Mouse (Mus musculus): ENCODE data around the gene Olfr1280. TPM values are rescaled to one million over a fixed set of nuclear protein-coding genes. Genes with fewer than 3 reads are reported as not detected.
"Not testable (repeated sequence)": the region's sequence is repeated elsewhere in the genome, so short reads cannot be mapped to it uniquely, and the experiment has no call there.

The Olfr1280 gene
- polyA plus RNA-seq (2016; fragmentation: Nextera tagmentation; extraction: Ambion mirVana), result not detected in 2 replicates

- H3K4me2 ChIP-seq, result no peak within 1 kb of the TSS
- no peak within 1 kb of the TSS for H3K27ac ChIP-seq
- H3K4me1 ChIP-seq, result no peaks in the 10 kb centered on the region
- no peak within 1 kb of the TSS for H3K9ac ChIP-seq
- no peak within 1 kb of the TSS for H3K4me3 ChIP-seq
- H3K27me3 ChIP-seq (replicated peaks), result no peaks in the 10 kb centered on the region
- ATAC-seq, result no peak
- no peaks in the 10 kb centered on the region for H3K36me3 ChIP-seq
- no peaks in the 10 kb centered on the region for H3K9me3 ChIP-seq (replicated peaks)
These were observed at the start of gene Olfr1280 for GRCm38 (mm10) chr2:111313717-111314116. Olfr1280 (plus strand) TSS chr2:111314017.

GRCm38 (mm10) chr2:111274006-111274405, 39.8 kb upstream of the Olfr1280 start, which contains the start of gene Olfr1277:
Olfr1277 (minus strand) TSS chr2:111274106.
- ATAC-seq, result no peak
- H3K4me3 ChIP-seq, result no peak within 1 kb of the TSS
- no peak within 1 kb of the TSS for H3K4me2 ChIP-seq
- H3K27ac ChIP-seq, result no peak within 1 kb of the TSS
- 61% methylated on average over 2 of the region's 2 CpGs for WGBS (ENCODE audit: insufficient replicate concordance)
- H3K4me1 ChIP-seq, result no peaks in the 10 kb centered on the region
- H3K27me3 ChIP-seq (replicated peaks), result no peaks in the 10 kb centered on the region
- no peaks in the 10 kb centered on the region for H3K9me3 ChIP-seq (replicated peaks)
- no peak within 1 kb of the TSS for H3K9ac ChIP-seq
- no peaks in the 10 kb centered on the region for H3K36me3 ChIP-seq

- no peak for ATAC-seq
- Histone ChIP-seq H3K27ac (no peak within 1 kb of the TSS), H3K9ac (no peak within 1 kb of the TSS)
These were observed 24.0 kb upstream of the Olfr1280 start, which contains the start of gene Olfr1278 for GRCm38 (mm10) chr2:111289836-111290235. Olfr1278 (plus strand) TSS chr2:111290136.

DNA sequence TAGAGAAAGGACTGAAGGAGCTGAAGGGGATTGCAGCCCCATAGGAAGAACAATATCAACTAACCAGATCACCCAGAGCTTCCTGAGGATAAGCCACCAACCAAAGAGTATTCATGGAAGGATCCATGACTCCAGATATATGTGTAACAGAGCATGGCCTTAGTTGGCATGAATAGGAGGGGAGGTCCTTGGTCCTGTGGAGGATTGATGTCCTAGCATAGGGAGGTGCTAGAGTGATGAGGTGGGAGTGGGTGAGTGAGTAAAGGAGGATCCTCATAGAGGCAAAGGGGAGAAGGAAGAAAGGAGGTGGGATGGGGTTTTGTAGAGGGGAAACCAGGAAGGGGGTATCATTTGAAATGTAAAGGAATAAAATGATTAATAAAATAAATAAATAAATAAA, 15.3 kb upstream of the Olfr1280 start:
- Histone ChIP-seq H3K27ac (no peak overlapping the region), H3K4me1 (no peaks in the 10 kb centered on the region), H3K36me3 (no peaks in the 10 kb centered on the region), H3K9me3 (replicated peaks) (no peaks in the 10 kb centered on the region), H3K27me3 (replicated peaks) (no peaks in the 10 kb centered on the region), H3K9ac (no peak overlapping the region), H3K4me3 (no peak overlapping the region), H3K4me2 (no peak overlapping the region)
- no peak for ATAC-seq

More at GRCm38 (mm10) chr2:111289836-111290235, 24.0 kb upstream of the Olfr1280 start, which contains the start of gene Olfr1278:
- Histone ChIP-seq H3K4me1 (no peaks in the 10 kb centered on the region), H3K4me3 (no peak within 1 kb of the TSS), H3K4me2 (no peak within 1 kb of the TSS), H3K36me3 (no peaks in the 10 kb centered on the region), H3K27me3 (replicated peaks) (no peaks in the 10 kb centered on the region), H3K9me3 (replicated peaks) (no peaks in the 10 kb centered on the region)

GRCm38 (mm10) chr2:111300374-111300773, 13.4 kb upstream of the Olfr1280 start, which contains the start of gene Olfr1279:
Olfr1279 (plus strand) TSS chr2:111300635.
- Histone ChIP-seq H3K4me2 (no peak within 1 kb of the TSS), H3K27ac (no peak within 1 kb of the TSS), H3K4me1 (no peaks in the 10 kb centered on the region), H3K36me3 (no peaks in the 10 kb centered on the region), H3K4me3 (no peak within 1 kb of the TSS), H3K27me3 (replicated peaks) (no peaks in the 10 kb centered on the region), H3K9me3 (replicated peaks) (no peaks in the 10 kb centered on the region), H3K9ac (no peak within 1 kb of the TSS)
- no peak for ATAC-seq

DNA sequence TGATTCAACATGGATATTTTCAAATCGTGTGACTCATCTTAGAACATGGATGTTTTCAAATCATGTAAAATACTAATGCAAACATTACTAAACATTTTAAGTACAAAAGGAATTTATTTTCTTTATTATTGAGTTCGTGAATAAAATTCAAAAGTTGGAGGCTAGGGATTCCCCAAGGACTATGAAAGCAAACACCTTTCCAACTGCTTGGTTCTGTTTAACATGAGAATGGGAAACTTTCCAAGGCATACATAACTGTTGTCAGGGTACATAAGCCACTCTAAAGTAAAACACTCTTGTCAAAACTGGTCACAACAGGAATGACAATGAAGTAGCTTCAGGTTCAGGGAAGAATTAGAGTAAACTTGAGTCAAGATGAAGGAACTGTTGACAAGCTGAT, 12.4 kb downstream of the Olfr1280 start, which contains the start of gene Olfr1281:
Gene Olfr1281 (plus strand): TSS at position 301 of the 400 bp plus-strand sequence.
- no peaks in the 10 kb centered on the region for H3K4me1 ChIP-seq
- H3K9ac ChIP-seq, result no peak within 1 kb of the TSS
- H3K9me3 ChIP-seq (replicated peaks), result no peaks in the 10 kb centered on the region
- H3K27ac ChIP-seq, result no peak within 1 kb of the TSS
- H3K27me3 ChIP-seq (replicated peaks), result no peaks in the 10 kb centered on the region
- 58% methylated on average over 2 of the region's 2 CpGs for WGBS (ENCODE audit: insufficient replicate concordance)
- no peak for ATAC-seq
- H3K4me3 ChIP-seq, result no peak within 1 kb of the TSS
- H3K36me3 ChIP-seq, result no peaks in the 10 kb centered on the region
- no peak within 1 kb of the TSS for H3K4me2 ChIP-seq

GRCm38 (mm10) chr2:111333721-111334120, 19.9 kb downstream of the Olfr1280 start:
- H3K36me3 ChIP-seq; H3K9me3 ChIP-seq (replicated peaks); H3K4me3 ChIP-seq; H3K9ac ChIP-seq; H3K4me1 ChIP-seq; H3K4me2 ChIP-seq; ATAC-seq; H3K27ac ChIP-seq; H3K27me3 ChIP-seq (replicated peaks): not testable (repeated sequence)
- WGBS (ENCODE audit: insufficient replicate concordance), result 65% methylated on average over 5 of the region's 5 CpGs

- Histone ChIP-seq H3K4me1 (no peaks in the 10 kb centered on the region), H3K4me3 (no peak within 1 kb of the TSS), H3K9ac (no peak within 1 kb of the TSS), H3K27ac (no peak within 1 kb of the TSS), H3K4me2 (no peak within 1 kb of the TSS), H3K36me3 (no peaks in the 10 kb centered on the region), H3K27me3 (replicated peaks) (no peaks in the 10 kb centered on the region), H3K9me3 (replicated peaks) (no peaks in the 10 kb centered on the region)
- 51% methylated on average over 2 of the region's 2 CpGs for WGBS (ENCODE audit: insufficient replicate concordance)
- no peak for ATAC-seq
These were observed 22.2 kb downstream of the Olfr1280 start, which contains the start of gene Olfr1282 for GRCm38 (mm10) chr2:111335976-111336375. Olfr1282 (minus strand) TSS chr2:111336076.

DNA sequence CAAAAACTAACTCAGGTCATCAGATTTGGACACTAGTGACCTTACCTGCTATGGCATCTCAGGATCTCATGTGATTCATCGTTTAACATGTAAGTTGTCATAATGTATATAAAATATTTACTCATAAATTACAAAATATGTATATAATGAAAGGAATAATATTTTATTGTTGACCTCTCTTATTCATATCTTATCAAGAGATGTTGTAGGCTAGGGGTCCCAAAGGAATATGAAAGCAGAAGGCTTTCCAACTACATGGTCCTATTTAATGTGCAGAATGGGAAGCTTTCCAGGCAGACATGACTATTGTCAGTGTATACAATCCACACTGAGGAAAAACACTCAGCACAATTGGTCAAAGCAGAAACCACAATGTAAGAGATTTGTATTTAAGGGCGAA, 52.7 kb downstream of the Olfr1280 start, which contains the start of gene Olfr1283:
Gene Olfr1283 (plus strand): TSS at position 301 of the 400 bp plus-strand sequence.
- Histone ChIP-seq H3K36me3 (no peaks in the 10 kb centered on the region), H3K9ac (no peak within 1 kb of the TSS), H3K4me2 (no peak within 1 kb of the TSS), H3K27me3 (replicated peaks) (no peaks in the 10 kb centered on the region), H3K4me3 (no peak within 1 kb of the TSS), H3K9me3 (replicated peaks) (no peaks in the 10 kb centered on the region), H3K27ac (no peak within 1 kb of the TSS), H3K4me1 (no peaks in the 10 kb centered on the region)
- no peak for ATAC-seq
- WGBS (ENCODE audit: insufficient replicate concordance), result 54% methylated on average over 2 of the region's 2 CpGs

DNA sequence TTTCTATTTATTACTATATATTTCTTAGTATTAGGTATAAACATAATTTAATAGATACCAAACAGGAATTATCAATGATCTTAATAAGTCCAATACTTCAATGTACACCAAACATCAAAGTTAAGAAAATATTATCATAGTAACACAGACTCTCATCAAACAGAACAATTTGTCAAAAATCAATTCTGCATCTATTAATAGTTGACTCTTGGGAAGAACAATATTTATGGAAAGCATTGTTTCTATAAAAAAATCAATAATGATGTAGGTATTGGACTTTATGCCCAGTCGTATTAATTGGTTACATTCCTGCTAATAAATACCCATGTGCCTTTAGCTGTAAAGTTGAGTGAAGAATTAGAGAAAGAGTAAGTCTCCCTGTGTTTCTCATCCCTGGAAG, 61.4 kb downstream of the Olfr1280 start, which contains the start of gene Olfr1284:
Gene Olfr1284 (plus strand): TSS at position 301 of the 400 bp plus-strand sequence.
- no peak for ATAC-seq
- Histone ChIP-seq H3K27me3 (replicated peaks) (no peaks in the 10 kb centered on the region), H3K27ac (no peak within 1 kb of the TSS), H3K9me3 (replicated peaks) (no peaks in the 10 kb centered on the region), H3K36me3 (no peaks in the 10 kb centered on the region), H3K4me2 (no peak within 1 kb of the TSS), H3K9ac (no peak within 1 kb of the TSS), H3K4me1 (no peaks in the 10 kb centered on the region), H3K4me3 (no peak within 1 kb of the TSS)
- 77% methylated on average over 1 of the region's 1 CpGs for WGBS (ENCODE audit: insufficient replicate concordance)

Other genes starting within 250 kb of the Olfr1280 start
- not detected in 2 replicates for gene Gm13941, start 208.0 kb upstream of the Olfr1280 start, polyA plus RNA-seq (2016; fragmentation: Nextera tagmentation; extraction: Ambion mirVana)
- gene Gm15130, start 161.1 kb upstream of the Olfr1280 start, polyA plus RNA-seq (2016; fragmentation: Nextera tagmentation; extraction: Ambion mirVana), result not detected in 2 replicates
- gene 4930430A15Rik, start 84.4 kb upstream of the Olfr1280 start, polyA plus RNA-seq (2016; fragmentation: Nextera tagmentation; extraction: Ambion mirVana), result not detected in 2 replicates
- not detected in 2 replicates for gene Olfr1275, start 78.7 kb upstream of the Olfr1280 start, polyA plus RNA-seq (2016; fragmentation: Nextera tagmentation; extraction: Ambion mirVana)
- not detected in 2 replicates for gene Olfr1276, start 59.5 kb upstream of the Olfr1280 start, polyA plus RNA-seq (2016; fragmentation: Nextera tagmentation; extraction: Ambion mirVana)
- not detected in 2 replicates for gene Olfr1277, start 39.9 kb upstream of the Olfr1280 start, polyA plus RNA-seq (2016; fragmentation: Nextera tagmentation; extraction: Ambion mirVana)
- not detected in 2 replicates for gene Olfr1278, start 23.9 kb upstream of the Olfr1280 start, polyA plus RNA-seq (2016; fragmentation: Nextera tagmentation; extraction: Ambion mirVana)
- not detected in 2 replicates for gene Olfr1279, start 13.4 kb upstream of the Olfr1280 start, polyA plus RNA-seq (2016; fragmentation: Nextera tagmentation; extraction: Ambion mirVana)
- gene Olfr1281, start 12.5 kb downstream of the Olfr1280 start, polyA plus RNA-seq (2016; fragmentation: Nextera tagmentation; extraction: Ambion mirVana), result not detected in 2 replicates
- not detected in 2 replicates for gene Olfr1282, start 22.1 kb downstream of the Olfr1280 start, polyA plus RNA-seq (2016; fragmentation: Nextera tagmentation; extraction: Ambion mirVana)
- not detected in 2 replicates for gene Olfr1283, start 52.8 kb downstream of the Olfr1280 start, polyA plus RNA-seq (2016; fragmentation: Nextera tagmentation; extraction: Ambion mirVana)
- gene Olfr1284, start 61.5 kb downstream of the Olfr1280 start, polyA plus RNA-seq (2016; fragmentation: Nextera tagmentation; extraction: Ambion mirVana), result not detected in 2 replicates
- not detected in 2 replicates for gene Olfr1286, start 109.1 kb downstream of the Olfr1280 start, polyA plus RNA-seq (2016; fragmentation: Nextera tagmentation; extraction: Ambion mirVana)
- gene Olfr1287, start 135.1 kb downstream of the Olfr1280 start, polyA plus RNA-seq (2016; fragmentation: Nextera tagmentation; extraction: Ambion mirVana), result not detected in 2 replicates
- not detected in 2 replicates for gene Olfr1288, start 160.1 kb downstream of the Olfr1280 start, polyA plus RNA-seq (2016; fragmentation: Nextera tagmentation; extraction: Ambion mirVana)
- gene Olfr1289, start 166.8 kb downstream of the Olfr1280 start, polyA plus RNA-seq (2016; fragmentation: Nextera tagmentation; extraction: Ambion mirVana), result not detected in 2 replicates
- gene Olfr1290, start 179.8 kb downstream of the Olfr1280 start, polyA plus RNA-seq (2016; fragmentation: Nextera tagmentation; extraction: Ambion mirVana), result not detected in 2 replicates
- gene Olfr1291-ps1, start 183.2 kb downstream of the Olfr1280 start, polyA plus RNA-seq (2016; fragmentation: Nextera tagmentation; extraction: Ambion mirVana), result not detected in 2 replicates
- gene Olfr1293-ps, start 211.2 kb downstream of the Olfr1280 start, polyA plus RNA-seq (2016; fragmentation: Nextera tagmentation; extraction: Ambion mirVana), result not detected in 2 replicates
- not detected in 2 replicates for gene Olfr1294, start 226.3 kb downstream of the Olfr1280 start, polyA plus RNA-seq (2016; fragmentation: Nextera tagmentation; extraction: Ambion mirVana)

Measured in liver, embryonic 12.5 days (tissue).